ENCODE assay signal across 8 mouse cellular contexts in the genomic region with DNA sequence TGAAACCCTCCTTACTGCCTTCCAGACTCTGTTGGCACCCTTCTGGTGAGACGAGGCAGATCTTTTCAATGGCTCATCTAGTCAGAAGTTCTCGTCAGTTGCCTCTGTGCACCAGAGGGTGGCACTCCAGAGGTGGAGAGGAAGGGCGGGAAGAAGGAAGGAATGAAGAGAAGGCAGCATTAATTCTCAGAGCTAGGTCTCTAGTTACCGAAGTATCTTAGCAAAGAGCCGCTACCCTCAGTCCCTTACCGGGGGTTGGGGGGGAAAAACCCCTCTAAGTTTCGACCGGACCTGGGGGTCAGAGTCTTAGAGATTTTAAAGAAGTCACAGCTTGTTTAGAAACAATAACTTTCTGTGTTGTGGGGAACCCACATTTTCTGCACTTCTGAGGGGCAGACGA. TPM values are rescaled to one million over a fixed set of nuclear protein-coding genes. Genes with fewer than 3 reads are reported as not detected.
DNase-seq lines count a peak whose midpoint lies in the region; ATAC-seq and TF ChIP-seq lines count a peak whose summit lies in the region.

No protein-coding gene starts in this region.

- peak; percentile 86 for TF ChIP-seq CTCF in liver, adult 2 months (IDR thresholded peaks at IDR 0.05; ENCODE audit: low read depth, low read length)
- TF ChIP-seq CTCF in midbrain, postnatal 0 days (IDR thresholded peaks at IDR 0.05) = peak; percentile 90

- H3K4me3 ChIP-seq in intestine, embryonic 16.5 days (ENCODE audit: low read length) = peak overlapping the region; percentile 34
- H3K4me3 ChIP-seq in liver, adult 2 months (ENCODE audit: insufficient read depth, low read depth, low read length) = no peak overlapping the region
- peak overlapping the region; percentile 16; the same call in 1 of the 2 replicates for H3K4me3 ChIP-seq in midbrain, postnatal 0 days (ENCODE audit: low read depth, low read length)
- peak overlapping the region; percentile 70 for H3K4me3 ChIP-seq in stomach, embryonic 15.5 days (replicated peaks)

- peak; percentile 94 for DNase-seq in heart, adult 11 months
- no peak for DNase-seq in heart, postnatal 25 days (ENCODE audit: low spot score)
- peak; percentile 55 to 73 for DNase-seq in cerebellum, postnatal 25 days
- peak; percentile 31 for DNase-seq in gastrocnemius, postnatal 25 days
- peak; percentile 52 for DNase-seq in liver, adult 2 months (ENCODE audit: extremely low read depth, low read depth, low spot score)
- DNase-seq in midbrain, postnatal 0 days (ENCODE audit: low spot score) = peak; percentile 74

- H3K36me3 ChIP-seq in intestine, embryonic 16.5 days (ENCODE audit: control insufficient read depth, insufficient read depth, low read length) = no peaks in the 10 kb centered on the region
- H3K36me3 ChIP-seq in liver, adult 2 months (ENCODE audit: control insufficient read depth, insufficient read depth, low read length) = no peaks in the 10 kb centered on the region
- no peaks in the 10 kb centered on the region for H3K36me3 ChIP-seq in midbrain, postnatal 0 days (ENCODE audit: insufficient read depth, low read length)
- H3K36me3 ChIP-seq in stomach, embryonic 15.5 days = no peaks in the 10 kb centered on the region

- H3K4me2 ChIP-seq in intestine, embryonic 16.5 days (ENCODE audit: low read depth, low read length) = peak overlapping the region; percentile 99
- peak overlapping the region; percentile 98; the same call in 1 of the 2 replicates for H3K4me2 ChIP-seq in midbrain, postnatal 0 days (ENCODE audit: low read depth, low read length, poor library complexity, severe bottlenecking)
- H3K4me2 ChIP-seq in stomach, embryonic 15.5 days = peak overlapping the region; percentile 95

- peaks cover 13% of the 10 kb centered on the region; the same call in 1 of the 2 replicates for H3K27me3 ChIP-seq in intestine, embryonic 16.5 days (replicated peaks; ENCODE audit: control insufficient read depth, insufficient read depth, low read length)
- no peaks in the 10 kb centered on the region for H3K27me3 ChIP-seq in liver, adult 2 months (ENCODE audit: control insufficient read depth, insufficient read depth, low read length)
- peaks cover 28% of the 10 kb centered on the region for H3K27me3 ChIP-seq in midbrain, postnatal 0 days (ENCODE audit: insufficient read depth, low read length)
- H3K27me3 ChIP-seq in stomach, embryonic 15.5 days (replicated peaks) = peaks cover 11% of the 10 kb centered on the region

- no peak for ATAC-seq in intestine, embryonic 16.5 days
- no peak for ATAC-seq in midbrain, postnatal 0 days (ENCODE audit: low FRiP score)
- ATAC-seq in stomach, embryonic 15.5 days (ENCODE audit: insufficient read depth, low FRiP score, low read depth) = no peak

- no peak overlapping the region for H3K27ac ChIP-seq in intestine, embryonic 16.5 days (ENCODE audit: low read length)
- no peak overlapping the region for H3K27ac ChIP-seq in liver, adult 2 months (replicated peaks; ENCODE audit: insufficient read depth, low read depth, low read length)
- H3K27ac ChIP-seq in midbrain, postnatal 0 days (ENCODE audit: low read depth, low read length) = no peak overlapping the region
- no peak overlapping the region for H3K27ac ChIP-seq in stomach, embryonic 15.5 days

- intact Hi-C loops in heart, postnatal 25 days (cut with DNase I) = loop anchor here (1.0 to 2.0 kb wide), 3 partner anchors 234 to 451 kb away; no protein-coding TSS in a partner anchor

- H3K4me1 ChIP-seq in intestine, embryonic 16.5 days (ENCODE audit: control insufficient read depth, insufficient read depth, low read length) = peaks cover 26% of the 10 kb centered on the region
- H3K4me1 ChIP-seq in liver, adult 2 months (ENCODE audit: control insufficient read depth, insufficient read depth, low read length) = peaks cover 8% of the 10 kb centered on the region
- peaks cover 17% of the 10 kb centered on the region; the same call in 1 of the 2 replicates for H3K4me1 ChIP-seq in midbrain, postnatal 0 days (ENCODE audit: insufficient read depth, low read length)
- peaks cover 26% of the 10 kb centered on the region for H3K4me1 ChIP-seq in stomach, embryonic 15.5 days

- H3K79me2 ChIP-seq in liver, adult 2 months (ENCODE audit: control insufficient read depth, insufficient read depth, low read length) = no peaks in the 10 kb centered on the region

- WGBS in intestine, embryonic 16.5 days = 3% methylated on average over 9 of the region's 9 CpGs
- WGBS in liver, adult 2 months = 3% methylated on average over 9 of the region's 9 CpGs
- WGBS in midbrain, postnatal 0 days = 1% methylated on average over 9 of the region's 9 CpGs
- WGBS in stomach, embryonic 15.5 days = 4% methylated on average over 9 of the region's 9 CpGs

- H3K9ac ChIP-seq in intestine, embryonic 16.5 days (ENCODE audit: low read depth, low read length) = no peak overlapping the region
- no peak overlapping the region for H3K9ac ChIP-seq in liver, adult 2 months (ENCODE audit: low read depth, low read length)
- no peak overlapping the region for H3K9ac ChIP-seq in midbrain, postnatal 0 days (replicated peaks; ENCODE audit: low read length, poor library complexity, severe bottlenecking)
- no peak overlapping the region for H3K9ac ChIP-seq in stomach, embryonic 15.5 days

- no peak for TF ChIP-seq POLR2A in liver, adult 2 months (IDR thresholded peaks at IDR 0.05; ENCODE audit: extremely low read depth, insufficient read depth, low read length)

- H3K9me3 ChIP-seq in intestine, embryonic 16.5 days (ENCODE audit: control insufficient read depth, low read length) = no peaks in the 10 kb centered on the region
- no peaks in the 10 kb centered on the region for H3K9me3 ChIP-seq in midbrain, postnatal 0 days (ENCODE audit: low read length)
- H3K9me3 ChIP-seq in stomach, embryonic 15.5 days = no peaks in the 10 kb centered on the region

RNA-seq across cellular contexts. Expression of a gene that starts 3.3 kb away (rescaled TPM):
- total RNA-seq in heart, postnatal 25 days (2021) = 10 to 100 TPM; 15.2 to 18.8 TPM
- total RNA-seq in gastrocnemius, postnatal 25 days (2021) = 1 to 10 TPM; 2.4 to 5.1 TPM
- polyA plus RNA-seq in intestine, embryonic 16.5 days (2015; fragmentation: Nextera tagmentation; extraction: Ambion mirVana) = 10.0 and 10.6 TPM in 2 replicates
- 4.0 and 7.0 TPM in 2 replicates for total RNA-seq in liver, adult 2 months (2014; rRNA removed)
- polyA plus RNA-seq in liver, adult 2 months (2012; rRNA removed) = 2.7 and 2.8 TPM in 2 replicates
- total RNA-seq in midbrain, postnatal 0 days (2014; rRNA removed) = 6.5 and 13.1 TPM in 2 replicates
- 3.7 and 5.1 TPM in 2 replicates for polyA plus RNA-seq in midbrain, postnatal 0 days (2015; fragmentation: Nextera tagmentation; extraction: Ambion mirVana)
- 17.4 and 19.9 TPM in 2 replicates for polyA plus RNA-seq in stomach, embryonic 15.5 days (2015; fragmentation: Nextera tagmentation; extraction: Ambion mirVana)
